Mouse (Mus musculus): ENCODE data around the gene Olfr1145. TPM values are rescaled to one million over a fixed set of nuclear protein-coding genes. Genes with fewer than 3 reads are reported as not detected.

The Olfr1145 gene
- polyA plus RNA-seq (2014; fragmentation: Illumina TruSeq; extraction: RNeasy Lipid Tissue Mini Kit (QIAGEN cat#74804); ENCODE audit: low read depth, low replicate concordance), result not detected

DNA sequence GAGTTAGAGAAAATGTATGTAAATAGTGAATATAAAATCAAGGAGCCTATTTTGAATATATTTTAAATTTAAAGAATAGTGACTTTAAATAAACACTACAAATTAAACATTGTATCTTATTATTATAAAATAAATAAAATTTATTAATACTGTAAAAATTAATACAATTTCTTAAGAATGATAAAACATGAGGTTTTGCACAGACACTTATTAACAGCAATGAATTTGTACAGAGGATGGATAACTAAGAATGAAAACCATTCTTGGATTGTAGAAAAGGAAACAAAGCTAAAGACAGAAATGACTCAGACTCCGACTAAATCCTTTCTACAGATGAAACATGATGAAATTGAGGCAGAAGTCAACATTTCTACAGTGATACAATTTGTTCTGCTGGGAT lies at the start of gene Olfr1145:
Olfr1145 (plus strand) TSS at position 301 of the 400 bp plus-strand sequence.

GRCm38 (mm10) chr2:87779183-87779582 lies 30.4 kb upstream of the Olfr1145 start, which contains the start of gene Olfr152:
TSS of gene Olfr152 (plus strand) at chr2:87779483.

DNA sequence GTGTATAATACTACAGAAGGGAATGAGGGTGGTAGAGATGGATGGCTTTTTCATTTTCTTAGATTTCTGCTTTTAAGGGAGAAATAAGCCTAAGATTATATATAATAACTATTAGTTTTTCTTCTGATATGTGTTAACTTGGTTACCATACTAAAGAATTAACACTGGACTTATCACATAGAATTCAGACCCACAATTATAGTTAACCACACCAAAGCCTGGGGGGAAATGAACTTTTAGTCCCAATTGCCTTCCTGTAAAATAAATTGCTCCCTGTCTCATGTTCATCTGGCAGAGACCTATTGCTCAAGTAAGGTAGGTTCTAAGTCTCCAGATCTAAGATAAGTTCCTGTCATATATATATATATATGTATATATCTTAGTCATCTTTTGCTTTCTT lies 9.3 kb upstream of the Olfr1145 start, which contains the start of gene Olfr1143:
Olfr1143 (plus strand) TSS at position 301 of the 400 bp plus-strand sequence.

DNA sequence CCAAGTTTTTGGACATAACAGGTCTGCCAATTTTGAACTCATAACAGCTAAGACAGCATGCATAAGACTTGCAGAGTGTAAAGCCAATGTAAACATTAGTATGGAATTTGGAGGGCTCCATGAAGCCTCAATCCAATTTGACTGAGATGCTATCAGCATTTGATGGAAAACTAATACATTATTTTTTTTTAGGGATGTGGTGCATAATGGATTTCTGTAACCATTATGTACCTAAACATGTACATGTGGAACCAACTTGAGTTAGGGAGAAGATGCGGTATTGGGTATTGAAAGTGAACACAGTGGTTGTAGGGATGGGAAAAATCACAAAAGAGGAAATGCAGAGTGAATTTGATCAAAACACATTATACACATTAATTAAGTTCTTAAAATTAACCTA lies 20.6 kb downstream of the Olfr1145 start, which contains the start of gene Olfr1148:
Olfr1148 (plus strand) TSS at position 301 of the 400 bp plus-strand sequence.

GRCm38 (mm10) chr2:87843693-87844092 lies 34.1 kb downstream of the Olfr1145 start, which contains the start of gene Olfr1150-ps1:
TSS of gene Olfr1150-ps1 (plus strand) at chr2:87843993.

GRCm38 (mm10) chr2:87855562-87855961 lies 45.9 kb downstream of the Olfr1145 start, which contains the start of gene Olfr1151:
TSS of gene Olfr1151 (plus strand) at chr2:87855862.

Other genes with a start within 250 kb of the Olfr1145 start
- not detected for gene Olfr1129, start 235.9 kb upstream of the Olfr1145 start, polyA plus RNA-seq (2014; fragmentation: Illumina TruSeq; extraction: RNeasy Lipid Tissue Mini Kit (QIAGEN cat#74804); ENCODE audit: low read depth, low replicate concordance)
- not detected for gene Olfr1130, start 203.6 kb upstream of the Olfr1145 start, polyA plus RNA-seq (2014; fragmentation: Illumina TruSeq; extraction: RNeasy Lipid Tissue Mini Kit (QIAGEN cat#74804); ENCODE audit: low read depth, low replicate concordance)
- gene Olfr1131, start 182.7 kb upstream of the Olfr1145 start, polyA plus RNA-seq (2014; fragmentation: Illumina TruSeq; extraction: RNeasy Lipid Tissue Mini Kit (QIAGEN cat#74804); ENCODE audit: low read depth, low replicate concordance), result not detected
- not detected for gene Olfr1132, start 172.3 kb upstream of the Olfr1145 start, polyA plus RNA-seq (2014; fragmentation: Illumina TruSeq; extraction: RNeasy Lipid Tissue Mini Kit (QIAGEN cat#74804); ENCODE audit: low read depth, low replicate concordance)
- not detected for gene Olfr1133, start 162.4 kb upstream of the Olfr1145 start, polyA plus RNA-seq (2014; fragmentation: Illumina TruSeq; extraction: RNeasy Lipid Tissue Mini Kit (QIAGEN cat#74804); ENCODE audit: low read depth, low replicate concordance)
- gene Olfr1134, start 151.4 kb upstream of the Olfr1145 start, polyA plus RNA-seq (2014; fragmentation: Illumina TruSeq; extraction: RNeasy Lipid Tissue Mini Kit (QIAGEN cat#74804); ENCODE audit: low read depth, low replicate concordance), result not detected
- not detected for gene Olfr1135, start 136.2 kb upstream of the Olfr1145 start, polyA plus RNA-seq (2014; fragmentation: Illumina TruSeq; extraction: RNeasy Lipid Tissue Mini Kit (QIAGEN cat#74804); ENCODE audit: low read depth, low replicate concordance)
- not detected for gene Olfr1136, start 115.9 kb upstream of the Olfr1145 start, polyA plus RNA-seq (2014; fragmentation: Illumina TruSeq; extraction: RNeasy Lipid Tissue Mini Kit (QIAGEN cat#74804); ENCODE audit: low read depth, low replicate concordance)
- gene Olfr1137, start 96.6 kb upstream of the Olfr1145 start, polyA plus RNA-seq (2014; fragmentation: Illumina TruSeq; extraction: RNeasy Lipid Tissue Mini Kit (QIAGEN cat#74804); ENCODE audit: low read depth, low replicate concordance), result not detected
- gene Olfr1138, start 69.8 kb upstream of the Olfr1145 start, polyA plus RNA-seq (2014; fragmentation: Illumina TruSeq; extraction: RNeasy Lipid Tissue Mini Kit (QIAGEN cat#74804); ENCODE audit: low read depth, low replicate concordance), result not detected
- gene Olfr1140, start 66.1 kb upstream of the Olfr1145 start, polyA plus RNA-seq (2014; fragmentation: Illumina TruSeq; extraction: RNeasy Lipid Tissue Mini Kit (QIAGEN cat#74804); ENCODE audit: low read depth, low replicate concordance), result not detected
- not detected for gene Olfr1141, start 55.8 kb upstream of the Olfr1145 start, polyA plus RNA-seq (2014; fragmentation: Illumina TruSeq; extraction: RNeasy Lipid Tissue Mini Kit (QIAGEN cat#74804); ENCODE audit: low read depth, low replicate concordance)
- gene Olfr152, start 30.3 kb upstream of the Olfr1145 start, polyA plus RNA-seq (2014; fragmentation: Illumina TruSeq; extraction: RNeasy Lipid Tissue Mini Kit (QIAGEN cat#74804); ENCODE audit: low read depth, low replicate concordance), result not detected
- gene Olfr1143, start 9.2 kb upstream of the Olfr1145 start, polyA plus RNA-seq (2014; fragmentation: Illumina TruSeq; extraction: RNeasy Lipid Tissue Mini Kit (QIAGEN cat#74804); ENCODE audit: low read depth, low replicate concordance), result not detected
- gene Olfr1148, start 20.7 kb downstream of the Olfr1145 start, polyA plus RNA-seq (2014; fragmentation: Illumina TruSeq; extraction: RNeasy Lipid Tissue Mini Kit (QIAGEN cat#74804); ENCODE audit: low read depth, low replicate concordance), result not detected
- not detected for gene Olfr1150-ps1, start 34.2 kb downstream of the Olfr1145 start, polyA plus RNA-seq (2014; fragmentation: Illumina TruSeq; extraction: RNeasy Lipid Tissue Mini Kit (QIAGEN cat#74804); ENCODE audit: low read depth, low replicate concordance)
- gene Olfr1151, start 46.0 kb downstream of the Olfr1145 start, polyA plus RNA-seq (2014; fragmentation: Illumina TruSeq; extraction: RNeasy Lipid Tissue Mini Kit (QIAGEN cat#74804); ENCODE audit: low read depth, low replicate concordance), result not detected
- not detected for gene Olfr1152, start 56.7 kb downstream of the Olfr1145 start, polyA plus RNA-seq (2014; fragmentation: Illumina TruSeq; extraction: RNeasy Lipid Tissue Mini Kit (QIAGEN cat#74804); ENCODE audit: low read depth, low replicate concordance)
- gene Olfr1153, start 85.1 kb downstream of the Olfr1145 start, polyA plus RNA-seq (2014; fragmentation: Illumina TruSeq; extraction: RNeasy Lipid Tissue Mini Kit (QIAGEN cat#74804); ENCODE audit: low read depth, low replicate concordance), result not detected
- gene Olfr1154, start 95.3 kb downstream of the Olfr1145 start, polyA plus RNA-seq (2014; fragmentation: Illumina TruSeq; extraction: RNeasy Lipid Tissue Mini Kit (QIAGEN cat#74804); ENCODE audit: low read depth, low replicate concordance), result not detected
- not detected for gene Olfr1155, start 135.3 kb downstream of the Olfr1145 start, polyA plus RNA-seq (2014; fragmentation: Illumina TruSeq; extraction: RNeasy Lipid Tissue Mini Kit (QIAGEN cat#74804); ENCODE audit: low read depth, low replicate concordance)
- not detected for gene Olfr1156, start 143.3 kb downstream of the Olfr1145 start, polyA plus RNA-seq (2014; fragmentation: Illumina TruSeq; extraction: RNeasy Lipid Tissue Mini Kit (QIAGEN cat#74804); ENCODE audit: low read depth, low replicate concordance)
- gene Olfr1157, start 158.5 kb downstream of the Olfr1145 start, polyA plus RNA-seq (2014; fragmentation: Illumina TruSeq; extraction: RNeasy Lipid Tissue Mini Kit (QIAGEN cat#74804); ENCODE audit: low read depth, low replicate concordance), result not detected
- not detected for gene Olfr74, start 164.8 kb downstream of the Olfr1145 start, polyA plus RNA-seq (2014; fragmentation: Illumina TruSeq; extraction: RNeasy Lipid Tissue Mini Kit (QIAGEN cat#74804); ENCODE audit: low read depth, low replicate concordance)
- gene Olfr1158, start 180.3 kb downstream of the Olfr1145 start, polyA plus RNA-seq (2014; fragmentation: Illumina TruSeq; extraction: RNeasy Lipid Tissue Mini Kit (QIAGEN cat#74804); ENCODE audit: low read depth, low replicate concordance), result not detected
- gene Olfr1160, start 198.4 kb downstream of the Olfr1145 start, polyA plus RNA-seq (2014; fragmentation: Illumina TruSeq; extraction: RNeasy Lipid Tissue Mini Kit (QIAGEN cat#74804); ENCODE audit: low read depth, low replicate concordance), result not detected
- not detected for gene Olfr1161, start 213.0 kb downstream of the Olfr1145 start, polyA plus RNA-seq (2014; fragmentation: Illumina TruSeq; extraction: RNeasy Lipid Tissue Mini Kit (QIAGEN cat#74804); ENCODE audit: low read depth, low replicate concordance)
- not detected for gene Olfr73, start 227.9 kb downstream of the Olfr1145 start, polyA plus RNA-seq (2014; fragmentation: Illumina TruSeq; extraction: RNeasy Lipid Tissue Mini Kit (QIAGEN cat#74804); ENCODE audit: low read depth, low replicate concordance)
- gene Olfr1162, start 241.3 kb downstream of the Olfr1145 start, polyA plus RNA-seq (2014; fragmentation: Illumina TruSeq; extraction: RNeasy Lipid Tissue Mini Kit (QIAGEN cat#74804); ENCODE audit: low read depth, low replicate concordance), result not detected